Mouse (Mus musculus): Measurements from ENCODE around the gene Rnf19b.

Gene Rnf19b

DNA sequence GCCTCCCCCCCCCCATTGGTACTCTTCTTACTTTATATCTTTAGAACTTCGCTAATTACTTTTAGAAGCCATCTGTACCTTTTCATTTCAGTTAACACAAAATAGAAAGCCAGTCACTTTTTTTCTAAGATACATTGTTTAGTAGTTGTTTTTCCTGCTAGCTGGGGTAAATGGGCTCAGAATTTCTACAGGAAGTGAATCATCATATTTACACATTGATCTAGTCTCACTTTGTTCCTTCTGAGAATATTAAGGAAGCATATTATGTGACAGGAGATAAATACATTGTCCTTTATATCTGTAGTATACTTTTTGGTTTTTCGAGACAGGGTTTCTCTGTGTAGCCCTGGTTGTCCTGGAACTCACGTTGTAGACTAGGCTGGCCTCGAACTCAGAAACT lies 10.8 kb downstream of the Rnf19b start:
- DNase-seq (ENCODE audit: low read depth, low spot score), result no peak

GRCm38 (mm10) chr4:129079126-129079525 lies 21.1 kb downstream of the Rnf19b start:
- DNase-seq (ENCODE audit: low read depth, low spot score), result peak; percentile 69

DNA sequence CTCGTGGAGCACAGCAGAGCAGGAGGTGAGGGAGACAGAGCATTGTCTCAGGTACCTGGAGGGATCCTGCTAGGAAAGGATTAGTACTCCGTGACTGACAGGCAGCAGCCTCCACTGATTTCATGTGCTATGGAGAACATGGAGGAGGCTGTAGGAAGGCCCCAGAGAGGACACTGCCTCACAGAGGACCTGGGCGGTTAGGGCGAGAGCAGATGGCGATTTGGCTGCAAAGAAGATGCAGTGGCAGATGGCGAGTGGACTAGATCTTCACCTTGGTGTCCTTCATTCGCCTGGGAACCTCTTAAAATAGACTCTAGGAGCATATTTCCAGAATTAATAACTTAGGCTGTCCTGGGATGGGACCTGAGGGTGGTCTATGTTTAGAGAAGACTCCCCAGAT lies 23.0 kb downstream of the Rnf19b start:
- no peak for DNase-seq (ENCODE audit: low read depth, low spot score)

- no peak for DNase-seq (ENCODE audit: low read depth, low spot score)
Observed at GRCm38 (mm10) chr4:129081512-129081911, 23.4 kb downstream of the Rnf19b start.

DNA sequence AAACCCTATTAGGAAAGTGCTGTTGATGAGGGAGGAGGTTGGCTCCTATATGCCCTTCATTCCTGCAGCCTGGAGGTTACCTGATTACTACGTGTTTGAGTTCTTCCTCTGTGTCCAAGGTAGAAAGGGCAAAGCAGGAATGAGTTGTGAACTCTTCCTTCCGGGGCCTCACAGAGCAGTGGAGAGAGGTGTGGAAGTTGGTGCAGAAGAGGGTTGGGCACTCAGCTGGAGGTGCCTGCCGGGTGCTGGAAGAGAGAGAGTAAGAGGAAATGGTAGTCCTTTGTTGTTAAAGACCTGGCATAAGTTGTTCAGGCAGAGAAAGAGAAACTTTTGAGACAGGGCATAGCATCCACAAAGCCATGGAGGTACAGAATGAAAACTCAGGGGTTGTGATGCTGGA lies 23.9 kb downstream of the Rnf19b start:
- no peak for DNase-seq (ENCODE audit: low read depth, low spot score)

DNA sequence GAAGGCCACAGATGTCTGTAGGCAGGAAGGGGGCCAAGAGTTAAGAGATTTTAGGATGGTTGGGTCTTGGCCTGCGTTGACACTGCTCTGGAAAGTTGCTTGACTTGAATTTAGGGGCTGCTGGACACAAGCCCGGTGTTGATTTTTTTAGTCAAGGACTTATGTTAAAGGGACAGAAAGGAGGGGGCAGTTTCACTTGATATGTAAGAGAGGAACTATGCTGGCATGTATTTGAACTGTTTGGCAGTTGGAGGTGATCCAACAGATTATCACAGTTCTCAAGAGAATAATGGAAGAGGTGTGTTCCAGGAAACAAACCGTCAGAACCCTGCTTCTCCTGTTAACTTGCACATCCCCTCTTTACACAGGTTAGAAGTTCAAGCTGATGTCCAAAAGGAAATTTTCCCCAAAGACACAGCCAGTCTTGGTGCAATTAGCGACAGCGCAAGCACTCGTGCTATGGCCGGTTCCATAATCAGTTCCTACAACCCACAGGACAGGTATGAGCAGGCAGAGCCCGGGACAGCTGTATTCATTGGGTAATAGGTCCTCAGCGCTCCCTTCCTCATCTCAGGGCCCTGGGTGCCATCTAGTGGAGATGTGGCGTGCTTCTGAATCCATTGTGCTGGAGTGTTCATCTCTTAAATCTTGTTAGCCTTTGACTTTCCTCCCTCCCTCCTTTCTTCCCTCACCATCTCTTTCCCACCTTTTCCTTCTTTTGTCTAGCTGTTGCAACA lies 24.5 kb downstream of the Rnf19b start:
- DNase-seq (ENCODE audit: low read depth, low spot score), result peak; percentile 84

GRCm38 (mm10) chr4:129084896-129085295 lies 26.8 kb downstream of the Rnf19b start:
- no peak for DNase-seq (ENCODE audit: low read depth, low spot score)

DNA sequence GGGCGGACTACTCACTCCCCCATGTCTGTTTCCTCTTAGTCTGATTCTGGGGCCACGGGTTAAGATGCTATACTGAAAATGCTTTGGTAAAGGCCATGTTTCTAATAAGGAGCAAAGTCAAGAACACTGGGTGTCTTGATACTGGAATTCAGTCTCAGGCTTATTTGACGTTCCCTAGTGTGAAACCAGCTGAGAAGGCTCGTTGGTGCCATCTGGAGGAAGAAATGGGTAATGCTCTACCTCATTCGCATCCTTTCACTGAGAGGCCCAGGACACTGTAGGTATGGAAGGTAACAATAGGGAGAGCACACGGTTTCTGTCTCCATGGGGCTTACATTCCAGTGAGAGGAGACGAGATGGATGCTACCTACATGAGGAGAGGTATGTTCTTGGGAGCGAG lies 28.0 kb downstream of the Rnf19b start:
- DNase-seq (ENCODE audit: low read depth, low spot score), result peak; percentile 88

DNA sequence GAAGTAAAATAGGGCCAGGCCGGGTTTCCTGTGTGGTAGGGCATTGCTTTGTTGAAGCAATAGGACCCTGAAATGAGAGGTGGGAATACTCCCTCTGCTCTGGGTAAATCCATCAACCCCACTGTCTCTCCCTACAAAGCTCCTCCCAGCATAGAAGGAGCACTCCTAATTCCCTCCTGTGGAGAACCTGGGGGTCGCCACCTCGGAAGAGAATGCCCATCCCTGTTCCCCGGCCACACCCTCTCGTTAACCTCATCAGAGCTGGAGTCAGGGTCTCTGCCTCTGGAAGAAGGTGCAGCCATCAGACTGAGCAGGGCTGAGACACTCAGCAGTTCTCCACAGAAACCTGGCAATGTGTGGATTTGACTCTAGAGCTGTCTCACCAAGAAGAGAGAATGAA lies 29.8 kb downstream of the Rnf19b start:
- peak; percentile 71 for DNase-seq (ENCODE audit: low read depth, low spot score)

DNA sequence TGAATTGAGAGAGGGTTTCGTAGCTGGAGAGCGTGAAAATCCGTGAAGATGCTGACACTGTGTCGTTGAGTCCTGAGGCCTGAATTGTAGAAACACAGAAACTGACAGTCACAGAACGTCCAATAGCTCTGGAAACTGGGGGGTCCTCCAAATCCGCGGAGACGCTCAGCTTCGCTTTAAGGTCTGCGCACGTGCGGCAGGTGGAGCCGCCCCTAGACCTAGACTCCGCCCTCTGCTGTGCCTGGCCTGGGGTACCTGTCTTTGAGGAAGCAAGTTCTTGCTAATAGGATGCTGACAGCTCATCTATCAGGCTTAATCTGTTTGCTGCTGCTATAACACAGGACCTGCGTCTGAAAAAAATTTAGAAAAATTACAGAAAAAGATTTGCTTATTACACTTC lies 37.2 kb downstream of the Rnf19b start:
- DNase-seq (ENCODE audit: low read depth, low spot score), result no peak

GRCm38 (mm10) chr4:129097006-129097405 lies 38.9 kb downstream of the Rnf19b start:
- peak; percentile 65 for DNase-seq (ENCODE audit: low read depth, low spot score)

DNA sequence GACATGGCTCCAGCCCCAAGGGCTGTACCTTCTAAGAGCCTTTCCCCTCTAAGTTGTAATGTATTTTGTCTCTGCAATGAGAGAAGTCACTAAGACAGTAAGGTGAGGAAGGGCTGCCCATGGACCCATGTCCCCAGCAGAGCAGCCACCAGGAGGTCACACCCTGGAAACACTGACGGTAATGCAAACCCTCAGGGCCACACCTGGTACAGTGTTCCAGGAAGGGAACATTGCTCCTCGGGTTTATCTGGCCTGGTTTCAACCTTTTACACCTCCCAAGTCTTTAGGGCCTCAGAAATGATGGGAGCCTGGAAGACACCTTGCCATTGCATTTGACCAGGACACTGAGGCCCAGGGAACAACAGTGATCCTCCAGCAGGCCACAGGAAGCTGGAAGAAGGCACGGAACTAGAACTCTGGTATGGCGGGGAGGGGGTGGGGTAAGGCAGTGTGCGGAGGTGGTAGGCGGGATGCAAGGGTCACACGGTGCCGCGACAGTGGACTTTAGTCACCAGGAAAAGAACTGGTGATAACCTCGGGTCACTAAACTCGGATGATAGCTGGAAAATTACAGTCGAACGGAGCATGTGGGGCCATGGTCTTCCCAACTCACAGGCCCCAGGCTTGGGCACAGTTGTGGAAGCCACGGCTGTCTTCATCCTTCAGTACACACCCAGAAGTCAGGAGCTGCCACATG lies 44.2 kb downstream of the Rnf19b start:
- no peak for DNase-seq (ENCODE audit: low read depth, low spot score)

DNA sequence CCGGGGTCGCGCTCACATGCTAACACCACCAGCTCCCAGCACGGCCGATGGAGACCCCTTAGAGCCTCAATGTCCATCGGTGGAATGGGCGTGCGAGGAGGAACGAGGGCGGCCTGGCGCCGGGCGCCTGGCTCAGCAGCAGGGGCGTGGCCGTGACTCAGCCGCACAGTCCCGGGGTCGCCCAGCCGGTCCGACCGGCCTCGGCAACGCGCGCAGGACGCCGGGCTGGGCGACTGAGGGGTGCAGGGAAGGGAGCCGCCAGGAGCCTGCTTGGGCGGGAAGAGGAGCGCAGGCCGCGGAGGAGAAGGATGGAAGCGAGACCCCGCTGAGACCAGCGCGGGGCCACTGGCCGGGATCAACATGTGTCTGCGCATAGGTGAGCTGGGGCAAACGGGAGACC lies 47.3 kb downstream of the Rnf19b start, which contains the start of gene Tmem54:
Tmem54 (plus strand) TSS at position 193 of the 400 bp plus-strand sequence.
- no peak for DNase-seq (ENCODE audit: low read depth, low spot score)

- DNase-seq (ENCODE audit: low read depth, low spot score), result no peak
Observed at GRCm38 (mm10) chr4:129106073-129106472, 48.0 kb downstream of the Rnf19b start.

- no peak for DNase-seq (ENCODE audit: low read depth, low spot score)
Observed at GRCm38 (mm10) chr4:129107348-129107899, 49.4 kb downstream of the Rnf19b start.

DNA sequence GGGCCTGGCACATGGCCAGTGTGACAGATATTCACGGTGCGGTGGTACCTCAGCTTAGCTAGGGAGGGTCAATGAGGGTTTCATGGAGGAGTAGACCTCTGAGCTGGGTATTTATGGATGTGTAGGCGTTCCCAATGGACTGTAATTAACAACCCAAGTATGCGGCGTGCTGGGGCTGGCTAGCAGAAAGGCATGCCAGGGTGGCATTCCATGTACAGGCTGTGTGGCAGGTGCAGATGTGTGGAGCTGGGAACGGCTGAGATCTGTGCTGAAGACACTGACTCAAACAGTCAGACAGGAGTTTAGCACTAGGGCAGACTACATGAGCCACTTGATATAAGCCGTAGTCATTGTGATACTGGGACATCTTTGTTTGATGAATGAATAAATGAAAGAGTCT lies 50.6 kb downstream of the Rnf19b start:
- no peak for DNase-seq (ENCODE audit: low read depth, low spot score)

GRCm38 (mm10) chr4:129110804-129111203 lies 52.7 kb downstream of the Rnf19b start:
- DNase-seq (ENCODE audit: low read depth, low spot score), result no peak

- peak; percentile 82 for DNase-seq (ENCODE audit: low read depth, low spot score)
Observed at GRCm38 (mm10) chr4:129111350-129111749, 53.3 kb downstream of the Rnf19b start.

DNA sequence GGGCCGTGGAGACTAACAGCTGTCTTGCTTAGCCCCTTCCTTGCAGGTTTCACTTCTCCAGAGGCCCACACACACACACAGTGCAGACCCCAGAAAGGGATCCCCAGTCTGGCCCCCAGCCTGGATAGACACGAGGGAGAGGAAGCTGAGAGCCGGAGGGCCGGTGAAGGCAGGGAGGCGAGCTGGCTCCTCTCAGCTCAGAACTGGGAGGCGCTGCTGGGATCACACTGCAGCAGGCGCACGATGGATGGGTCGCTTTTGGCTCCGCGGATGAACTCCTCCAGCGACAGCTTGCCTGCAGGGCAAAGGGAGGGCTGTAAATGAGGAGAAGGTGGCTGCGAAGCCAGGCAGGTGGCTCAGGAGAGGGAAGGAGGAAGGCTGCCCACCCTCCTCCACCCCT lies 54.2 kb downstream of the Rnf19b start:
- DNase-seq (ENCODE audit: low read depth, low spot score), result peak; percentile 34

GRCm38 (mm10) chr4:129113083-129113988 lies 55.3 kb downstream of the Rnf19b start:
- peak; percentile 99 for DNase-seq (ENCODE audit: low read depth, low spot score)

GRCm38 (mm10) chr4:129116703-129117102 lies 58.6 kb downstream of the Rnf19b start:
- no peak for DNase-seq (ENCODE audit: low read depth, low spot score)
